Mouse (Mus musculus): ENCODE data around the gene Ptges.

GRCm38 (mm10) chr2:30965627-30966026, 36.0 kb upstream of the Ptges start:
- TF ChIP-seq CTCF (IDR thresholded peaks at IDR 0.05; ENCODE audit: low read depth) = no peak
- TF ChIP-seq EP300 (optimal IDR thresholded peaks at IDR 0.05) = no peak

Measured in stomach, postnatal 0 days (tissue).